Mouse (Mus musculus): ENCODE measurements around the gene Hsd17b2. TPM values are rescaled to one million over a fixed set of nuclear protein-coding genes. Genes with fewer than 3 reads are reported as not detected.

The Hsd17b2 gene
- total RNA-seq (2021), result not detected
- long read RNA-seq, experiment 1, result 0 reads
- long read RNA-seq, experiment 2, result 0 reads

DNA sequence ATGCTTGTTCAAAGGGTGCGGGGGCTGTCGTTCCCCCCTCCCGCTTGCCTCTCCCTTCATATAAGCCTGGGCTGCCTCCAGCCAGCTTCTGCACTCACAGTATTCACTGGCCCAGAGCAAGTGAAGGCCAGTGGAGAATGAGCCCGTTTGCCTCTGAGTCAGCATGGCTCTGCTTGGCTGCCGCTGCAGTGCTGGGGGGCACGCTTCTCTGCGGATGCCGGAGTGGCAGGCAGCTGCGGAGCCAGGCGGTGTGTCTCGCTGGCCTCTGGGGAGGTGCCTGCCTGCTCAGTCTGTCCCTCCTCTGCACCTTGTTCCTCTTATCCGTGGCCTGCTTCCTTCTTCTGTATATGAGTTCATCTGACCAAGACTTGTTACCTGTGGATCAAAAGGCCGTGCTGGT is at the start of gene Hsd17b2:
Gene Hsd17b2, plus strand, starts transcription at position 46 of the 400 bp plus-strand sequence.
- DNase-seq, result no peak

DNA sequence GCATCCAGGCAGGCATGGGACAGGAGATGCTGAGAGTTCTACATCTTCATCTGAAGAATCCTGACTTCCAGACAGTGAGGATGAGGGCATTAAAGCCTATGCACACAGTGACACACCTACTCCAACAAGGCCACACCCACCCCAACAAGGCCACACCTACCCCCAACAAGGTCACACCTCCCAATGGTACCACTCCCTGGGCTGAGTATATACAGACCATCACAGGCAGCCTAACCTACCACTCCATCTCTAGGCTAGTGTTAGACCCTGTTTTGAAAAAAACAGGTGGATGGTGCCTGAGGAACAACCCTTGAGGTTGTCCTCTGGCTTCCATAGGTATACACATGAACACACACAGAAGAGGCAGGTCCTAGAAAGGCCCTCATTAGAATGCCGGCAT is 49.4 kb upstream of the Hsd17b2 start:
- no peak for DNase-seq

DNA sequence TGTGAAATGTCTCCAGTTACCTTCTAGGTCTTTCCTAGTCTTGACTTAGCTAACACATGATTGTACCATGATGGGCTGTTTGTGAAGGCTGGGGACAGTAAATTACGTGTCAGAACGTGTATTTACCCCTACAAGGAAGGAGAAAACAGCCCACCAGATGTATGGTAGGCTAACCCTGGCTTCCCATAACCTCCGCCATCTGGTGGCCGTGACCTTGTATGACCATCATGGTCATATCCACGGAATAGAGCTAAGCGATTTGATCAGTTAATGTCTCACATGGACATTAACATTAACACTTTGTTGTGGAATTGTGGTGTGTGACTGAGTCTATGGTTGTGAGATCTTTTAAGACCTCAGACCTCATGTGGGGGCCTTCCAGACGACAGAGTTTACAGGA is 42.7 kb upstream of the Hsd17b2 start:
- no peak for DNase-seq

DNA sequence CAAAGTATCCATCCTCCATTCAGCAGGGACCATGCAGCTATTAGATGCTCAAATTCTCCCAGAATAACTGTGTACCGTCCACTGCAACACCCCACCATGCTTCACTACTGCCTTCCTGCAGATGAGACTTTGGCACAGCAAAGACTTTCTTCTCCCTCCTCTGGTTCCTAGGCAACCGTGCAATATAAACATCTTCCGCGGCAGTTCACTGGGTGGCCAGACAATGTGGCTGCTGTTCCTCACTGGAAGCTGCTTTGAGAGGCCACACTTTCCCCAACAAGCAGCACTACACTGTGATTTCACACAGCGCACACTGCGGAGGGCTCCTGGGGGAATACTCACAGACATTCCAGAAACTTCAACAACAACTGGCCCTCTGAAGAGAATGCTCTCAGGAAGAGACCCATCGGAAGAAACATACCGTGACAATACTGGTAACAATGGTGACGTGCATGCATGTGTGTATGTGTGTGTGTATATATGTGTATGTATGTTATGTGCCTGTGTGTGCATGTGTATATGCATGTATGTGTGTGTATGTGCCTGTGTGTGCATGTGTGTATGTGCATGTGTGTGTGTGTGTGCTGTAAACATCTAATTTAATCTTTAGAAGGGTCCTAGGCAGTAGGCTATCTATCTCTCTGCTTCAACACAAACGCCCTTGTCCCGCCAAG is 41.2 kb upstream of the Hsd17b2 start:
- DNase-seq, result peak; percentile 12 to 26

DNA sequence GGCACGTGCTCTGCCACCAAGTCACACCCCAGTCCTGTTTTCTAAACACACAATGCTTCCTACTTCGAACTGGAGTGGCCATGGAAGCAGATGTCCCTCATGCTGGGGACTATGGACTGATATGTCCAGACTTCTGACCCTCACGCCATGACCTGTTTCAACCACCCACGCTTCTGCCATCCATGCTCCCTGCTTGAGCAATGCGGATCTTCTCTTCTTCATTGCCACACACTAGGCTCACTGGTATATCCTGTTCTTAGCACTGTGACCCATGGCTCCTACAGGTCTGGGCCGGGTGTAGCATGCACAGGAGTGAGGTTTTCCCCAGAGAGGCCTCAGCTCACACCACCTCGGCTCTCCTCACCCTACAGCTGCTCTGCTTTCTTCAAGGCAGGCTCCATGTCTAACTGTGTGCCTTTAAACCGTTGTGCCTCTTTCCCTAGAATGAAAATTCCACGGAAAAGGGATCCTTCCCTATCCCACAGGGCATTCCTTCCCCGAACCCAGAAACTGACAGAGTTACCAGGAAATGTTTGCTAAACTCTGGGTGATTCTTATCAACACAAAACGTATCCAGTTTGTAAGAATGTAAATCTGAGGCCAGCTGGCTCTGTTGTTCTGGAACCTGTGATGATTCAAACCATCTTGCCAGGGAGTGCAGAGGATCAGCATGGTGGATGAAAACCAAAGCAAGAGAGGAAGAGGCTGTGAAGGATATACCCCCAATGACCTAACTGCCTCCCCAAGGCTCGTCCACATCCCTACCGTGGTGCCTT is 34.2 kb upstream of the Hsd17b2 start:
- no peak for DNase-seq

DNA sequence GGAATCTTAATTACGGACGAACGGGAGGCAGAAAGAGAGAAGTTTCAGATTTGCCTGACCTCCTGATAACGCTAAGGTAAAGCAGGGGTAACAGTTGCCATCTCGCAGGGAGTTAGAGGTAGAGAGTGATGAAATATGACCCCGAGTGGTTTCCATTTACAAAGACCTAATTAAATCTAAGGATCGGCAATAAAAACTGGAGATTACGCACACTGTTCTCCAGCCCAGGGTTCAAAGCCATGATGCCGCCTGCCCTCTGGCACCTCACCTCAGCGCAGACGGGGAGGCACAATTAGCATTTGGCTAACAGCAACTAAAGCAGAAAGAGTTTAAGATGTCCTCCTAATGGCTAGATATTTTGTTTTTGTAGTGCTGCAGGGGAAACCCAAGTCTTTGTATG is 31.2 kb upstream of the Hsd17b2 start:
- no peak for DNase-seq

DNA sequence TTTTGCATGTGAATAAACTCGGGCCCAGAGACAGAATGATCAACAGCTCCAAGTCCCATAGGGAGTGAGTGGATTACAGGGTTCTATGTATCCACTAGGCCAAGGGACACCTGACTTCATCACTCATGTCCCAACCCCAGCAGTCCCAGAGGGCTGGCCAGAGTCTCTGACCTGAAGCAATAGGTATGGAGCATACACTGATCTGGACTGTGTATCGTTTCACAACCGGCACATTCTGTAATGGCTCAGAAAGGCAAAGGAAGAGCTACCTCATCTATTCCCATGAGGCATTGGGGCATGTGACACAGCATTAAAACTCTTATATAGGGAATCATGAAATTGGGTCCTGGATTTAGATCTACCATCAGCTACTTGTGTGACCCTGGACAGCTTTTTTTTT is 29.1 kb upstream of the Hsd17b2 start:
- DNase-seq, result no peak

DNA sequence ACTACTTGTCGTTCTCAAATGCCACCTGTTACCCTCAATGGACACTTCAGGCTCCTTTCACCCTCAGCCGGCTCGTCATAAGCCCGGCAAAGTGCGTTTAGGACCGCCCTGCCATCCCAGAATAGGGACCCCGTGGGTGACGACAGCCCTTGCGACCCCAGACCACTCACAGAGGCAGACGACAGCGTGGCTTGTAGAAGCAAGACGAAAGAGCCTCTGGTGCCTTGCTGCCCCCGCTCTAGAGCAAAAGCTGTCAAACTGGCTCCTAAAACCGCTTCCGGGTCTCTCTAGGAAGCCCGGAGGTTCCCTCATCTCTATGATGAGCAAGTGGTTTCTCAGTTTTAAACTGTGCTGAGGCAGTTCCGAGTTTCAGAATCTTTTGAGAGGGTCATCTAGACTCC is 28.3 kb upstream of the Hsd17b2 start, which contains the start of gene Sdr42e1:
Gene Sdr42e1, minus strand, starts transcription at position 260 of the 401 bp plus-strand sequence.
- peak; percentile 49 to 63 for DNase-seq

DNA sequence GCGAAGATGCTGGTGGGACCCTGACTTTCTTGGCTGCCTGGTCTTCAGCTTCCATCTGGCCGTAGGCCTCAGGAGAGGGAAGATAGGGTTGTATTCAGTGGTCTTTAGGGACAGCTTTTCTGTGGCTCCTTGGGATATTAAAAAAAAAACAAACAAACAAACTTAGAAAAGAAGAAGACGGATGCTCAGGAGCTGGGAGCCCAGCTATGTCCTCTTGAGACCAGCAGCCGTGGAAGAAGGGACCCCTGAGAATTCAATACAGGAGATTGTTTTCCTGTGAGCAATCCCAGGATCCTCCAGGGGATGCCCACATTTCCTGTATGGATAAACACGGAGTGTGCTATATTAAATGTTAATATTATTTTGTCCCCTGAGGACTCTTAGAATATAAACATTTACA is 26.5 kb upstream of the Hsd17b2 start:
- peak in 1 of 2 experiments; percentile 18 for DNase-seq

DNA sequence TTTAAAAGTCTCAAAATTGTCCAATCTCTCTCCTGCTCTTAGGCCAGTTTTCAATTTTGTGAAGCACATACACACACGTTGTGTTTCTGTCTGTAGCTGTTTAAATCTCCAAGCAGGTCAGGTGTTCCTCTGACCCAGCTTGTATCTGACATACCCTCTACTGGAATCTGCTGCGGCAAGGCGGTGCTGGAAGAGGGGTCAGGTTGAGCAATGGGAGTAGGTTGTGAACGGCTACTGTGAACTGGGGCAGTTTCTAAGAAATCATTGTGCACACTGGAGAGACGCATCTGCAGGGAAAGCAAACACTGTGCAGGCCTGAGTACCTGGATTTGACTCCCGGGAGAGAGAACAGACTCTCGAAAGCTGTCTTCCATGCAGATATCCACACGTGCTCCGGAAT is 25.2 kb upstream of the Hsd17b2 start:
- no peak for DNase-seq

DNA sequence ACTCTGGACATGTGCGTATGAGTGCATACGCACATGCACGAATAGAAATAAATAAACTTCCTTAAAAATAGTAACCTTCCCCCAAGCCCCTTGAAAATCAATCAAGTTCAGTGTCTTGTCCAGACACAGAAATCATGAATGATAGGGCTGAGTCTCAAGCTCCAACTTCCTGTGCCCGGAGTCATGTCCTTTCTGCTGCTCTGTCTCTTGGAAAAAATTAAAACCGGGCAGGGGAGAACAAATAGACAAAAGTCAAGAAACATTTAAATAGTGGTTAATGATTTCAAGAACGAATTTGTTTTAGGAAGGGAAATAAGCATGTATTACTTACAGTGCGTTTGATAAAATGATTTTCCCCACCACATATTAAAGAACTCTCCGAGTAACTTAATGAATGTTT is 24.7 kb upstream of the Hsd17b2 start:
- DNase-seq, result no peak

DNA sequence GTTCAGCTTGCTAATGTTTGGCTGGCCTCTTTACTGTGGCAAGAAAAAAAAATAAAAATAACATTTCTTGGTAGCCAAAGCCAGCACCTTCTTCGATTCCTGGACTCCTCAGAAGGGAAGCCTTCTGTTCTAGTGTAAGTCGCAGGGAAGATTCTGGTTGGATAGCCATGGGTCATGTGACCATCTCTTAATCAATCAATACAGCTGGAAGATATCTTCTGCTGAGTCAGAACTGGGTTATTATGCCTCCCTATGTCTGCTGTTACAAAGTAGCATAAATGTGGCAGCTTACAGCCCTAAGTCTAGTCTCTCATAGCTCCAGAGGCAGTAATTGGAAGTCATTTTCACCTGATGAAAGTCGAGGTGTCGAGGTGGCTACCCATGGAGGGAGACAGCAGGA is 23.1 kb upstream of the Hsd17b2 start:
- DNase-seq, result no peak

DNA sequence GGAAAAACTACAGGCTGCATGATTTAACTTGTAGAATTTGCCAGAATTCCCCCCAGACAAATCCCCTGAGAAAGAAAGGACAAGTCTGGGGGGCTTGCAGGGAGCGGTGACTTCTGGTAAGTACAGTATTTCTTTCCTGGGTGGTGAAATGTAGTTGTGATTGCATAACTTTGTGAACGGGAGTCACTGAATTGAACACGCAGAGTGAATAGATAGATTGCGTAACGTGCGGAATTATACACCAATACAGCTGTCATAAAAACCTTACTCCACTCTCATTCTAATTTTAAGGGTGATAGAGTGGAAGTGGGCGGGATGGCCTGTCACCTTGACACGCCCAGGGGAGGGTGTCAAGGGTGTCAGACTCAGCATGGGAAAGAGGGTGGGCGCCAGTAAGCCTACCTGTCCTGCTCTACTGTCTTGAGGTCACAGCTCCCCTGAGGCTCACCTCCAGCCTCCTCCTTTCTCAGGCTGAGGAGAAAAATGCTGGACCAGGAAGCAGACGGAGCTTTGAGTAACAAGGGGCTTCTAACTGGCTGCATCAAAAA is 17.7 kb upstream of the Hsd17b2 start:
- DNase-seq, result no peak

DNA sequence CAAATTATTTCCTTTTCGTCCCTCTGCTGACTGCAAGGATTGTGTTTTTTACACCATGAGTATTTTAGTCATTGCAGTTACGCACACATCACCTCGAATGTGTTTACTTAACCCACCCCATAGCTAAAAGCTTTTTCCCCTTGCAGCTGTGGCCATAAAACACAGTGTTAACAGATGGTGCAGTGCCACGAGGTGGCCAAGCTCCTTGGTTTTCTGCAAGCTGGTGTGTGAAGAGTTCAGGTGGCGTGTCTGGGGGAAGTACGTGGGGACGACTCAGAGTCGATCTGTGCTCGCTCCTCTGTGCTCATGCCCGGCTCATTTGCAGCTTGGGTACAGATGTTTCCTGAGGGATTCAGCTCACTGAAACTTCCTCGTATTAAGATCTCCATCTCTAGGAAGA is 17.2 kb upstream of the Hsd17b2 start:
- DNase-seq, result no peak

DNA sequence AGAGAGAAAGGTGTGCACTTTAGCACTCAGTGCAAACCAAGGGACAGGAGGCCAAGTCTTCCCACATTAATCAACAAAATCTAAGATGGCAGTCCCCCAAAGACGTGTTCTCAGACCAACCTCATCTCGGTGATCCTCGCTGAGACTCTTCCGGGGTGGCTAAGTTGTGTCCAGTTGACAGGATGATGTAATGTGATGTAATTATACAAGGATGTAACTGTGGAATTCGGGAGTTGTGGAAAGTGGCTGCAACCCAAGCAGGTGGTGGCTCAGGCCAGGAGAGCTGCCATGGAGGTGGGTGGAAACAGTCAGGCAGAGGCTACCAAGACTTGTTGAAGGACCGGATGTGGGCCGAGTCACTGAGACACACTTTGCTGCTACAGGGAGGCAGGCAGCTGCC is 13.8 kb upstream of the Hsd17b2 start:
- no peak for DNase-seq

DNA sequence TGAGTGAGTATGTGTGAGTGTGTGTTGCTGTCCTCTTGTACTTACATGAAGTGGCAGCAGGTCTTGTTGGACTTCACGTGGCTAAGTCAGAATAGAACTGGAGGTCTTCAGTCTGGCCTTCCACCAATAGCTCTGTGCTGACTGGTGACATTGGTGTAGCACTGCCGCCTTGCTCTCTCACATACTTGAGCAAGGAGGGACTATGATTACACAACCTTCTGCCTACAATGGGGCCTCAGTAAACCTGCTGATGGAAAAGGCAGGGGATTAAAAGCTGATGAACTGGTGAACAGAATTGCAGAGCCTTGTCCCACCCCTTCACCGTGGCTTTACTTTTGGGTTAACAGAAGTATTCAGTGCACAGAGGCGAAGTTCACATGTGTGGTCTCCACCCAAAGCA is 9.6 kb upstream of the Hsd17b2 start:
- no peak for DNase-seq

DNA sequence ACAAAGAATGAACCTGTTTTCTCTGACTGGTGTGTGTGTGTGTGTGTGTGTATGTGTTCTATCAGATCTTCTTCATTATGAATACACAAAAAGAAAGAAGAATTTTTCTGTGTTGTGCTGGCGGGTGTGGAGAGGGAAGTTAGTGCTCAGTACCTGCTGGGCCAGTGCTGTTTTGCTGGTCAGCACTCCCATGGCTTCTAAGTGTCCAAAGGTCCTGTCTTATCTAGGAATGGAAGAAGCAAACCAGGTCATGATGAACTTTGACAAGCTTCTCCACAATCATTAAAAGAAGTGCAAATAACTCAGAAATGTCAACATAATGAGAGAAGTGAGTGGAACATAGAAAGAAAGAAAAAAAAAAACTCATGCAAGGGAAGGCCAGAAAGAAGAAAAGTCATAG is 6.1 kb upstream of the Hsd17b2 start:
- DNase-seq, result no peak

DNA sequence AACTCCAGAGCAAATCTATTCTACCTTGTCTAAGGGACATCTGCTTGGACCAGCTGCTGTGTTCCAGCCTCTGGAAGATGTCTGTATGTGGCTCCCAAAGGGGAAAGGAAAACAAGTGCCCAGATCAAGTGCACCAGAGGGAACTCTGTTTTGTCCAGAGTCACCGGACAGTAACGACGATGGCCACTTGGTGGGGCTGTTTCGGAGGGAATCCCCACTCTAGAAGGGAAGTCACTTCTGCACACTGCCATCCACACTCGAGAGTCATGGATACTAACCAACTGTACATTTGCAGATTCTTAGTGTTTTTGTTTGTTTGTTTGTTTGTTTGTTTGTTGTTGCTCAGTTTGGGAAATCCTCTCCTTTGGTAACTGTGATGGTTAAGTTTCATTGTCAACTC is 4.5 kb upstream of the Hsd17b2 start:
- peak in 1 of 2 experiments; percentile 57 for DNase-seq

DNA sequence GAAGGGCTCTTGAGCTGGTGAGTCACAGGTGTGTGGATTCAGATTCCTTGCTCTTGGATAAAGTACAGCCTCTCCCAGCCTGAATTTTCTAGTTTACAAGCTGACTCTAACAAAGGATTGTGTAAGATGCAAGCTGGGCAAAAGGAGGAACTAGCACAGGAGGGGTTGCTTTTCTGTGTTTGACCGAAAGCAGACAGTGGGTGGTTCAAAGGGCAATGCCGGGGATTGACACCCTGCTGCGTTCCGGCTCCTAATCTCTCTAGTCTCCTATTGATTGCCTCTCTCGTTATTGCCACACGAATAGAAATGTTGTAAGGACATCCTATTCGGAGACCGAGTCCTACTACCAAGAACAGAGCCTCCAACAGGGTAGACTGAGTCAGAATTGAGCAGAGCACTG is 1.0 kb upstream of the Hsd17b2 start:
- DNase-seq, result no peak

DNA sequence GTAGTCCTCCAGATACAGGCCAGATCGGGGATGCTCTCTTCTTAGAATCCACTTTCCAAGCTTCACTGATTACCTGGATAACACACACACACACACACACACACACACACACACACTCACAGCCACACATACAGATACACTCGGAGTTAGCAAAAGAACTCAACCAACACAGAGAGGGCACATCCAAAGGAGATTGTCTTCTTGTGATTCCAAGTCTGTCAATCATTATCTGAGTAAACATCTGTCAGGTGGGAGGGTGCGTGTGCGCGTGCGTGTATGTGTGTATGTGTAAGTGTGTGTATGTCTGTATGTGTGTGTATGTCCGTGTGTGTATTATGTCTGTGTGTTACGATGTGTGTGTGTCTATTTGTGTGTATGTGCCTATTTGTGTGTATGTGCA is 458 bp upstream of the Hsd17b2 start:
- DNase-seq, result no peak

DNA sequence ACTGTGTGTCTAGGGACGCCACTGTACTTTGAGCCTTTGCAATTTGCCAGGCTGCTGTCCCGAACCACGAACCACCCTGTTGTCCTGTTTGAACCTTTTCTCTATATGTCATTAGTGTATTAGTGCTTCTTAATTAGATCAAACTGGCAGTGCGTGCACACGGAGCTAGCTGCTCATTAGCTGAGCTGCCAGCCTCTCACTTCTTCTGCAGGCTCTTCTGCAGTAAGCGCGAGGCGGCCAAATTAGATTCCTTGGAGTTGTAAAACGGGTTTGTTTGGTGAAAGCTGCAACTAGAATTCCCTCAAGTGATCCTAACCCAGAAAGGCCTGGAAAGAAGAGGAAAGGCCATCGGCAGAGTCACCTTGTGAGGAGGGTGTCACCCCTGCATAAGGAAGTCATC is 997 bp downstream of the Hsd17b2 start:
- no peak for DNase-seq

DNA sequence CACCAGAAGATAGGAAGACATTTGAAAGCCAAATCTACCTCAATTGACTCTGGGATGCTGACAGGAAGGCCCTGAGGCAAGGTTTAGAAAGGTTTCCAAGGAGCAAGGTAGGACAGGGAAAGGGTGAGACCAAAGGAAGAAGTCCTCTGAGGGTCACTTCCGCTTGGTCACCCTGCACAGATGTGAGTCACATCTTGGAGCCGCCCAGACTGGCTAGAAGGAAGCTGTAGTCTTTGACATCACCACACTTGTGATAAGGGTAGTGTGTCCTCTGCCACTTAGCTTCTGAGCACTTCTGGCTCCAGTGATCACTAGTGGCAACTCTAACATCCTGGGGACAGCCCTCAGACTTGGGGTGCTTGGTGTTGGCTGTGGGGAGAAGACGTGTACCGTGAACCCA is 4.4 kb downstream of the Hsd17b2 start:
- DNase-seq, result no peak

DNA sequence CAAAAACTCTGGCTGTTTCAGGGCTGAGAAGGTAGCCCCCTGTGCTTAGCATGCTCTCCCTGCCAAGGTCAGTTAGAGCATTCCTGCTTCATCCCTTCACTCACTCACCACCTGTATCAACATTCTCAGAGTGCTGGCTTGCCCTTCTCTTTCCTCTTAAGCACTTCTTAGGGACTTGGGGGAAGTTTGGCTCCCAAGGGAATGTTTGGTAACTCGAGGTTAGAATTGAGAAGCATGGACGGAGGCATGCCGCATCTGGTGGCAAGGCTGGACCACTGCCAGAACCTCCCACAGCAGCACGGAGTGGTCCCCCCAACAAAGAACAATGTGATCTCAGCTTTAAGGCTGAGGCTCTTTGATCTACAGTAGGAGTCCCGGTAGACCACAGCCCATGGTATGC is 10.5 kb downstream of the Hsd17b2 start:
- DNase-seq, result no peak

DNA sequence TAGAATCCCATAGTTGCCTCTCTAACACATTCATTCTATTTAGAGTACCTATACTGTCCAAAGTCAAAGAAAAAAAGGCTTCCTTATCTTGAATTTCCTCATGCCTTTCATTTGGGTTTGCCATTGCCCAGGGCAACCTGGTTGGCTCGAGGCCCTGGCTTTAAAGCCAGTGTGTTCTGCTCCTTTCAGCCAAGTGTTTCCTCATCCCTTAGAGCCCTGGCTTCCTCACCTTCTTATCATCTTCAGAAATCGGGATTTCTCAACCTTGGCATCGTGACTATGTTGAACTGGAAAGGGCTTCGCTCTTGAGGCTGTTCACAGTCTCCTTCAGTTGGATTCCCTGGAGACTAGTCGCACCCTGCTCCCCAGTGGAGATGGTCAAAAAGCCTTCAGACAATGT is 12.9 kb downstream of the Hsd17b2 start:
- peak in 1 of 2 experiments; percentile 5 for DNase-seq

Measured in heart, adult 18-20 months (tissue).